Mouse (Mus musculus) urinary bladder, adult 2 months (tissue): Measurements from ENCODE around the gene Olfr1184. TPM values are rescaled to one million over a fixed set of nuclear protein-coding genes. Genes with fewer than 3 reads are reported as not detected.
"Not testable (repeated sequence)": the region's sequence is repeated elsewhere in the genome, so short reads cannot be mapped to it uniquely, and the experiment has no call there.

Source experiments
- DNase-seq: peaks from one replicate; pipeline ENCODE4 v3.0.0; 2022; ENCODE audit warnings: low spot score
- polyA plus RNA-seq: library from polyadenylated mRNA; depleted of rRNA; stranded (reverse); fragments of >200 nt; gene quantifications from 2 replicates; pipeline ENCODE4 v1.2.3, GENCODE M21; 2012; rRNA removed

Olfr1184 gene
- polyA plus RNA-seq = not detected in 2 replicates

- DNase-seq = no peak
Observed at GRCm38 (mm10) chr2:88483298-88483697, at the start of gene Olfr1184. Olfr1184 (plus strand) TSS chr2:88483598.

- DNase-seq = no peak
Observed at GRCm38 (mm10) chr2:88449031-88449430, 34.4 kb upstream of the Olfr1184 start, which contains the start of gene Gm13757. Gm13757 (minus strand) TSS chr2:88449131.

DNA sequence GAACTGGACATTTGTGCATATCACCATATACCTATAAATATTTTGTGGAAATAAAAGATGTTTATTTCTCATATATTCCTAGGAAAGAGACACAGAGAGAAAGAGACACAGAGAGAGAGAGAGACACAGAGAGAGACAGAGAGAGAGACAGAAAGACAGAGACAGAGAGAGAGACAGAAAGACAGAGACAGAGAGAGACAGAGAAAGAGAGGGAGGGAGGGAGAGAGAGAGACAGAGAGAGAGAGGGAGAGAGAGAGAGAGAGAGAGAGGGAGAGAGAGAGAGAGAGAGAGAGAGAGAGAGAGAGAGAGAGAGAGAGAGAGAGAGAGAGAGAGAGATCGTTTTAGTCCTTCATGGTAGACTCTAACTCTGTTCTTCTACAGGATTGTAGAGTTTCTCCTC, 28.8 kb upstream of the Olfr1184 start, which contains the start of gene Olfr1183:
Olfr1183 (plus strand) TSS at position 301 of the 400 bp plus-strand sequence.
- DNase-seq = not testable (repeated sequence)

- DNase-seq = no peak
Observed at GRCm38 (mm10) chr2:88493020-88493419, 9.6 kb downstream of the Olfr1184 start, which contains the start of gene Olfr1185-ps1. Olfr1185-ps1 (plus strand) TSS chr2:88493320.

DNA sequence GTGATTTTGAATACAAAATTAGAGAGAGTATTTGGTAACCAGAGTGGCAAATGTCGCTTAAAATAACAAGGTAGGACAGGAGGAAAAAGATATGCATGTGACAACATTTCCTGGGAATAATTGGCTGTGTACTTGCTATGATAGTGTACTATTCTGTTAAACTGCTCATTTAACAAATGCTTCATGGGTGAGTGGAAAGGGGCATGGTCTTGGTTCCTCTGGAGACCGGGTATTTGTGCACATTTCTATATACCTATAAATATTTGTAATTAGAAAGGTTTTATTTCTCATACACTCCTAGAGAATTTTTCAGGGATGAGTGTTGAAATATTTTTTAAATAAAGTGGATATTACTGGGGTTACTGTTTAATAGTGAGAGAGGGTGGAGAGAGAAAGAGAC, 34.9 kb downstream of the Olfr1184 start, which contains the start of gene Olfr1186:
Olfr1186 (plus strand) TSS at position 301 of the 400 bp plus-strand sequence.
- DNase-seq = no peak

DNA sequence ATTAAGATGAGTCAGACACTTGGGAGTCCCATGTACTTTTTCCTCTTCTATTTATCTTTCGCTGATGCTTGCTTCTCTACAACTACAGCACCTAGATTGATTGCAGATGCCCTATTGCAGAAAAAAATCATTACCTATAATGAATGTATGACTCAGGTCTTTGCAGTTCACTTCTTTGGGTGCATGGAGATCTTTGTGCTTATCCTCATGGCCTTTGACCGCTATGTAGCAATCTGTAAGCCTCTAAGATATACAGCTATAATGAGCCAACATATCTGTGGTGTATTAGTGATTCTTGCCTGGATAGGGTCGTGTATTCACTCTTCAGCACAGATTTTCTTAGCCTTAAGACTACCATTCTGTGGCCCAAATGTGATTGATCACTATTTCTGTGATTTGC, 42.3 kb downstream of the Olfr1184 start:
- DNase-seq = no peak

Other genes starting within 250 kb of the Olfr1184 start
- not detected in 2 replicates for gene Olfr1173, start 203.7 kb upstream of the Olfr1184 start, polyA plus RNA-seq
- not detected in 2 replicates for gene Olfr1174-ps, start 168.5 kb upstream of the Olfr1184 start, polyA plus RNA-seq
- not detected in 2 replicates for gene Olfr1175-ps, start 156.4 kb upstream of the Olfr1184 start, polyA plus RNA-seq
- not detected in 2 replicates for gene Olfr1176, start 146.9 kb upstream of the Olfr1184 start, polyA plus RNA-seq
- gene Olfr1177-ps, start 137.1 kb upstream of the Olfr1184 start, polyA plus RNA-seq = not detected in 2 replicates
- gene Olfr1178, start 96.5 kb upstream of the Olfr1184 start, polyA plus RNA-seq = not detected in 2 replicates
- not detected in 2 replicates for gene Olfr1179, start 77.1 kb upstream of the Olfr1184 start, polyA plus RNA-seq
- not detected in 2 replicates for gene Olfr1180, start 64.4 kb upstream of the Olfr1184 start, polyA plus RNA-seq
- gene Olfr1181, start 57.4 kb upstream of the Olfr1184 start, polyA plus RNA-seq = not detected in 2 replicates
- not detected in 2 replicates for gene Gm13757, start 34.5 kb upstream of the Olfr1184 start, polyA plus RNA-seq
- not detected in 2 replicates for gene Olfr1183, start 28.7 kb upstream of the Olfr1184 start, polyA plus RNA-seq
- gene Olfr1185-ps1, start 9.7 kb downstream of the Olfr1184 start, polyA plus RNA-seq = not detected in 2 replicates
- not detected in 2 replicates for gene Olfr1186, start 35.0 kb downstream of the Olfr1184 start, polyA plus RNA-seq
- gene Olfr1188, start 73.3 kb downstream of the Olfr1184 start, polyA plus RNA-seq = not detected in 2 replicates
- gene Olfr1189, start 102.9 kb downstream of the Olfr1184 start, polyA plus RNA-seq = not detected in 2 replicates
- not detected in 2 replicates for gene Olfr1191-ps1, start 156.9 kb downstream of the Olfr1184 start, polyA plus RNA-seq
- gene Olfr1192-ps1, start 164.9 kb downstream of the Olfr1184 start, polyA plus RNA-seq = not detected in 2 replicates
- not detected in 2 replicates for gene Olfr1193, start 192.0 kb downstream of the Olfr1184 start, polyA plus RNA-seq
- not detected in 2 replicates for gene Olfr1195, start 205.6 kb downstream of the Olfr1184 start, polyA plus RNA-seq
- gene Olfr1196, start 221.0 kb downstream of the Olfr1184 start, polyA plus RNA-seq = not detected in 2 replicates
- not detected in 2 replicates for gene Olfr1197, start 248.8 kb downstream of the Olfr1184 start, polyA plus RNA-seq